Mouse (Mus musculus) spleen, adult 2 months (tissue): ENCODE measurements around the gene H2afy.

ENCODE experiments used
- CTCF ChIP-seq: fragments of 200-500 bp; IDR thresholded peaks from 2 replicates; pipeline ENCODE4 v1.5.1; 2011; ENCODE audit warnings: mild to moderate bottlenecking, inconsistent platforms; ENCODE audit not compliant: insufficient read depth, insufficient read length, insufficient replicate concordance; ENCODE audit errors: extremely low read depth
- POLR2A ChIP-seq: fragments of 200-500 bp; IDR thresholded peaks from 2 replicates; pipeline ENCODE4 v1.6.1; 2011; ENCODE audit warnings: low read depth, low read length, inconsistent platforms

DNA sequence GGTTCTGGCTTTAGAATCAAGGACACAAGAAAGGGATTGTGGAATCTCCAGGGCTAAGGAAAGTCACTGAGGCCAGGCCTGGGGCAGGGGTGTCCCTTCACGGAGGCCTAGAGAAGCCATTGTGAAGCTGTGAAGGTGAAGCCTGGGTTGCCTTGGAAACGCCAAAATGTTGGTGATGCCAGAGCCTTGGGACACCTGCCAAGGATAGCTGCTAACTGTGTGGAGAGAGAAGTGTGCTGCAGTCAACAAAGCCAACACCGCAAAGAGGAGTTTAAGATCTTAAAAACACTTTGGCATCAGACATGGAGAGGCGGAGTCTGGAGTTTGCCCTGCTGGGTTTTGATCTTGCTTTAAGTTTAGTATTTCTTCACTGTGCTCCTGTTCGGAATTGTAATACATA is 54.5 kb downstream of the H2afy start:
- TF ChIP-seq POLR2A (no peak), CTCF (no peak)
